Mouse (Mus musculus) left cerebral cortex, adult 2 months (tissue): ENCODE results near the gene Nrn1l. TPM values are rescaled to one million over a fixed set of nuclear protein-coding genes. Genes with fewer than 3 reads are reported as not detected.
A peak's percentile ranks its signal among the peaks of the same experiment; 100 is the strongest.

Experiments used
- DNase-seq, 2 experiments: peaks; one replicate each; pipeline ENCODE4 v3.0.0; 2021 to 2022; ENCODE audit warnings: low spot score in 2 of 2, mixed read lengths in 1 of 2; ENCODE audit errors: extremely low spot score in 1 of 2
- H3K27ac ChIP-seq: fragments of 200-600 bp; 2 replicates; pipeline ENCODE4 v1.8.1; 2022
- H3K4me3 ChIP-seq: fragments of 200-600 bp; 2 replicates; pipeline ENCODE4 v1.8.1; 2022
- CTCF ChIP-seq: fragments of 200-600 bp; IDR thresholded peaks from 2 replicates; pipeline ENCODE4 v1.8.1; 2022; ENCODE audit warnings: antibody characterized with exemption, mild to moderate bottlenecking, moderate library complexity
- intact Hi-C: fragments of 180-260 bp; cut with DNase I; formaldehyde crosslinking; loops from one replicate; pipeline ENCODE4 v1.15.1; 2025
- long read RNA-seq, 2 experiments: library from polyadenylated mRNA; stranded (forward); transcript quantifications; one replicate each; pipeline ENCODE4 v2.0.0; 2021; ENCODE audit warnings: borderline mapping rate in 2 of 2
- total RNA-seq, 2 experiments: library from RNA; stranded (reverse); gene quantifications; 2 replicates each; pipeline ENCODE4 v1.2.3; 2021

The Nrn1l gene
- total RNA-seq: 1 to 10 TPM; 3.5 to 3.7 TPM
- long read RNA-seq, experiment 1, partial matches to known transcripts: 0 of 2 reads
- long read RNA-seq, experiment 1, other reads (novel, unspliced or antisense): 0 of 2 reads
- long read RNA-seq, experiment 2, partial matches to known transcripts: 0 of 2 reads
- long read RNA-seq, experiment 2, other reads (novel, unspliced or antisense): 1 of 2 reads

- H3K4me3 ChIP-seq: peak within 1 kb of the TSS; percentile 22; the same call in 1 of the 2 replicates
- peak within 1 kb of the TSS; percentile 47 for H3K27ac ChIP-seq
- no peak; the same call in 1 of the 2 replicates for TF ChIP-seq CTCF
- intact Hi-C loops: loop anchor here (2.0 kb wide), 1 partner anchor 37 kb away; no protein-coding TSS in a partner anchor
- peak; percentile 70 to 84 for DNase-seq
Observed at GRCm38 (mm10) chr8:105893339-105893738, at the start of gene Nrn1l. Gene Nrn1l (plus strand): TSS chr8:105893567.

GRCm38 (mm10) chr8:105846678-105847077 is 46.7 kb upstream of the Nrn1l start:
- Histone ChIP-seq H3K27ac (no peak overlapping the region), H3K4me3 (no peak overlapping the region)
- intact Hi-C loops: no loop called here
- DNase-seq: no peak
- TF ChIP-seq CTCF: no peak

GRCm38 (mm10) chr8:105850014-105850413 is 43.4 kb upstream of the Nrn1l start:
- Histone ChIP-seq H3K4me3 (no peak overlapping the region), H3K27ac (no peak overlapping the region)
- TF ChIP-seq CTCF: no peak
- DNase-seq: no peak
- intact Hi-C loops: loop anchor here (5.0 kb wide), 2 partner anchors 138 to 162 kb away; partner anchors contain the start of gene Ddx28

GRCm38 (mm10) chr8:105850611-105851010 is 42.8 kb upstream of the Nrn1l start:
- Histone ChIP-seq H3K4me3 (no peak overlapping the region), H3K27ac (no peak overlapping the region)
- intact Hi-C loops: loop anchor here (5.0 kb wide), 2 partner anchors 138 to 162 kb away; partner anchors contain the start of gene Ddx28
- TF ChIP-seq CTCF: no peak
- DNase-seq: no peak

- H3K27ac ChIP-seq: peak overlapping the region; percentile 67
- H3K4me3 ChIP-seq: peak overlapping the region; percentile 70
- TF ChIP-seq CTCF: no peak
- intact Hi-C loops: loop anchor here (5.0 kb wide), 2 partner anchors 139 to 161 kb away; partner anchors contain the start of gene Ddx28
- DNase-seq: peak; percentile 84 to 87
Observed at GRCm38 (mm10) chr8:105851651-105852143, 41.7 kb upstream of the Nrn1l start.

- no peak for TF ChIP-seq CTCF
- intact Hi-C loops: loop anchor here (5.0 kb wide), 2 partner anchors 140 to 160 kb away; partner anchors contain the start of gene Ddx28
- peak overlapping the region; percentile 70 for H3K4me3 ChIP-seq
- DNase-seq: no peak
- H3K27ac ChIP-seq: no peak overlapping the region; the same call in 1 of the 2 replicates
Observed at GRCm38 (mm10) chr8:105852146-105852729, 41.1 kb upstream of the Nrn1l start.

- no peak for TF ChIP-seq CTCF
- intact Hi-C loops: loop anchor here (5.0 kb wide), 2 partner anchors 141 to 159 kb away; partner anchors contain the start of gene Ddx28
- no peak within 1 kb of the TSS for H3K4me3 ChIP-seq
- H3K27ac ChIP-seq: no peak within 1 kb of the TSS; the same call in 1 of the 2 replicates
- no peak for DNase-seq
Observed at GRCm38 (mm10) chr8:105853178-105853577, 40.2 kb upstream of the Nrn1l start, which contains the start of gene Cenpt. Gene Cenpt (minus strand): TSS chr8:105853278.

- no peak overlapping the region; the same call in none of the 2 replicates for H3K4me3 ChIP-seq
- intact Hi-C loops: loop anchor here (2.0 to 5.0 kb wide), 3 partner anchors 76 to 158 kb away; partner anchors contain the start of gene Ddx28
- no peak for TF ChIP-seq CTCF
- no peak for DNase-seq
- peak overlapping the region; percentile 45; the same call in 1 of the 2 replicates for H3K27ac ChIP-seq
Observed at GRCm38 (mm10) chr8:105854303-105854702, 39.1 kb upstream of the Nrn1l start.

- peak within 1 kb of the TSS; percentile 98 for H3K27ac ChIP-seq
- H3K4me3 ChIP-seq: peak within 1 kb of the TSS; percentile 67
- intact Hi-C loops: loop anchor here (2.0 to 5.0 kb wide), 3 partner anchors 76 to 158 kb away; partner anchors contain the start of gene Ddx28
- peak; percentile 90 for TF ChIP-seq CTCF
- peak; percentile 88 for DNase-seq
Observed at GRCm38 (mm10) chr8:105854715-105855216, 38.6 kb upstream of the Nrn1l start, which contains the start of gene Thap11. Gene Thap11 (plus strand): TSS chr8:105855132.

GRCm38 (mm10) chr8:105855248-105856167 is 37.9 kb upstream of the Nrn1l start:
- intact Hi-C loops: loop anchor here (2.0 kb wide), 1 partner anchor 75 kb away; no protein-coding TSS in a partner anchor
- DNase-seq: peak; percentile 56 to 57
- no peak for TF ChIP-seq CTCF
- H3K27ac ChIP-seq: peak overlapping the region; percentile 98
- peak overlapping the region; percentile 67 for H3K4me3 ChIP-seq
